Mouse (Mus musculus) skeletal muscle tissue, postnatal 0 days (tissue): ENCODE measurements around the gene Olfr469. TPM values are rescaled to one million over a fixed set of nuclear protein-coding genes. Genes with fewer than 3 reads are reported as not detected.

Experiments
- polyA plus RNA-seq: library from polyadenylated mRNA; unstranded; fragments of >200 nt; fragmentation: Nextera tagmentation; extraction: Ambion mirVana; gene quantifications from 2 replicates; pipeline ENCODE4 v1.2.1, GENCODE M21; 2015

Gene Olfr469
- not detected in 2 replicates for polyA plus RNA-seq

GRCm38 (mm10) chr7:107825441-107825840 is at the start of gene Olfr469:
Gene Olfr469, minus strand, starts transcription at chr7:107825541.

GRCm38 (mm10) chr7:107847390-107847789 is 22.0 kb upstream of the Olfr469 start, which contains the start of gene Olfr470:
Gene Olfr470, minus strand, starts transcription at chr7:107847490.

GRCm38 (mm10) chr7:107811963-107812362 is 13.4 kb downstream of the Olfr469 start, which contains the start of gene Olfr467:
Gene Olfr467, plus strand, starts transcription at chr7:107812263.

GRCm38 (mm10) chr7:107801108-107801507 is 24.2 kb downstream of the Olfr469 start, which contains the start of gene Ovch2:
Gene Ovch2, minus strand, starts transcription at chr7:107801208.

Other genes starting within 250 kb of the Olfr469 start
- gene Ppfibp2, start 230.3 kb downstream of the Olfr469 start, polyA plus RNA-seq, result 7.1 and 7.8 TPM in 2 replicates
- gene 5330417H12Rik, start 200.4 kb downstream of the Olfr469 start, polyA plus RNA-seq, result not detected in 2 replicates
- gene Cyb5r2, start 67.5 kb downstream of the Olfr469 start, polyA plus RNA-seq, result 0.54 and 0.94 TPM in 2 replicates
- gene Ovch2, start 24.3 kb downstream of the Olfr469 start, polyA plus RNA-seq, result not detected in 2 replicates
- not detected in 2 replicates for gene Olfr467, start 13.3 kb downstream of the Olfr469 start, polyA plus RNA-seq
- not detected in 2 replicates for gene Olfr470, start 21.9 kb upstream of the Olfr469 start, polyA plus RNA-seq
- not detected in 2 replicates for gene Olfr472, start 72.4 kb upstream of the Olfr469 start, polyA plus RNA-seq
- gene Olfr473, start 104.9 kb upstream of the Olfr469 start, polyA plus RNA-seq, result not detected in 2 replicates
- gene Olfr474, start 129.1 kb upstream of the Olfr469 start, polyA plus RNA-seq, result not detected in 2 replicates
- gene Olfr476, start 139.3 kb upstream of the Olfr469 start, polyA plus RNA-seq, result not detected in 2 replicates
- not detected in 2 replicates for gene Olfr477, start 161.2 kb upstream of the Olfr469 start, polyA plus RNA-seq
- not detected in 2 replicates for gene Olfr478, start 208.4 kb upstream of the Olfr469 start, polyA plus RNA-seq
- gene Olfr479, start 225.2 kb upstream of the Olfr469 start, polyA plus RNA-seq, result not detected in 2 replicates
- not detected in 2 replicates for gene Olfr480, start 241.8 kb upstream of the Olfr469 start, polyA plus RNA-seq